Mouse (Mus musculus) lung, adult 2 months (tissue): ENCODE data around the gene Tmem86b. TPM values are rescaled to one million over a fixed set of nuclear protein-coding genes. Genes with fewer than 3 reads are reported as not detected.

Source experiments
- DNase-seq: peaks from one replicate; pipeline ENCODE4 v3.0.0; 2022
- H3K4me1 ChIP-seq: fragments of 200-500 bp; 2 replicates; pipeline ENCODE4 v1.6.1; 2011; ENCODE audit warnings: low read length; ENCODE audit not compliant: control insufficient read depth, insufficient read depth
- H3K4me3 ChIP-seq: fragments of 200-500 bp; replicated peaks from 2 replicates; pipeline ENCODE3; 2011; ENCODE audit warnings: low read depth, mild to moderate bottlenecking, control low read depth, low read length; ENCODE audit errors: extremely low read depth
- CTCF ChIP-seq: fragments of 200-500 bp; IDR thresholded peaks from 2 replicates; pipeline ENCODE4 v1.5.1; 2011; ENCODE audit warnings: mild to moderate bottlenecking, low read length, control low read depth; ENCODE audit not compliant: insufficient read depth
- POLR2A ChIP-seq: fragments of 200-500 bp; IDR thresholded peaks from 2 replicates; pipeline ENCODE4 v1.6.1; 2011; ENCODE audit warnings: low read depth, mild to moderate bottlenecking, control low read depth, low read length, borderline replicate concordance; ENCODE audit errors: extremely low read depth
- WGBS: fragments of 180-500 bp; shearing (Covaris S2); methylation state at CpG from one replicate; pipeline ENCODE4 v1.1.7; 2018; 5-methylcytosine and 5-hydroxymethylcytosine counted together
- polyA plus RNA-seq: library from polyadenylated mRNA; depleted of rRNA; stranded (reverse); fragments of >200 nt; gene quantifications from 2 replicates; pipeline ENCODE4 v1.2.3, GENCODE M21; 2012

The Tmem86b gene
- polyA plus RNA-seq, 1 experiment, result 14.6 TPM

GRCm38 (mm10) chr7:4659911-4660443 lies 28.8 kb upstream of the Tmem86b start:
- no peak for DNase-seq

GRCm38 (mm10) chr7:4658912-4659551 lies 27.8 kb upstream of the Tmem86b start, which contains the start of gene Ppp6r1:
TSS of gene Ppp6r1 (minus strand) at chr7:4659019.
- Histone ChIP-seq H3K4me3 (peak within 1 kb of the TSS; percentile 86), H3K4me1 (peaks cover 14% of the 10 kb centered on the region)
- under 1% methylated on average over 54 of the region's 54 CpGs for WGBS
- DNase-seq, result peak; percentile 93
- TF ChIP-seq CTCF, result no peak
- TF ChIP-seq POLR2A, result peak; percentile 89; the same call in 1 of the 2 replicates

More at GRCm38 (mm10) chr7:4659911-4660443, 28.8 kb upstream of the Tmem86b start:
- no peak overlapping the region for H3K4me3 ChIP-seq
- TF ChIP-seq CTCF (no peak), POLR2A (no peak)
- peaks cover 9% of the 10 kb centered on the region for H3K4me1 ChIP-seq
- WGBS, result 64% methylated on average over 3 of the region's 3 CpGs

- WGBS, result 2% methylated on average over 77 of the region's 78 CpGs
- no peak for TF ChIP-seq POLR2A
- no peak for TF ChIP-seq CTCF
- H3K4me1 ChIP-seq, result peaks cover 20% of the 10 kb centered on the region
- peak; percentile 28 for DNase-seq
- H3K4me3 ChIP-seq, result peak overlapping the region; percentile 86
Observed at GRCm38 (mm10) chr7:4658128-4658907, 27.1 kb upstream of the Tmem86b start.

GRCm38 (mm10) chr7:4657521-4658127 lies 26.4 kb upstream of the Tmem86b start:
- Histone ChIP-seq H3K4me1 (peaks cover 21% of the 10 kb centered on the region), H3K4me3 (peak overlapping the region; percentile 86)
- peak; percentile 42 for DNase-seq
- WGBS, result 23% methylated on average over 9 of the region's 9 CpGs
- TF ChIP-seq CTCF (no peak), POLR2A (no peak)

- DNase-seq, result no peak
- Histone ChIP-seq H3K4me1 (peaks cover 28% of the 10 kb centered on the region), H3K4me3 (no peak overlapping the region)
- WGBS, result 13% methylated on average over 1 of the region's 1 CpGs
- TF ChIP-seq CTCF (no peak), POLR2A (no peak)
Observed at GRCm38 (mm10) chr7:4656818-4657217, 25.6 kb upstream of the Tmem86b start.

GRCm38 (mm10) chr7:4655916-4656315 lies 24.7 kb upstream of the Tmem86b start:
- Histone ChIP-seq H3K4me1 (peaks cover 28% of the 10 kb centered on the region), H3K4me3 (no peak overlapping the region)
- 26% methylated on average over 1 of the region's 1 CpGs for WGBS
- no peak for DNase-seq
- no peak for TF ChIP-seq POLR2A
- no peak for TF ChIP-seq CTCF

- Histone ChIP-seq H3K4me3 (no peak overlapping the region), H3K4me1 (peaks cover 28% of the 10 kb centered on the region)
- whole genome bisulfite sequencing, result 60% methylated on average over 4 of the region's 4 CpGs
- DNase-seq, result no peak
- no peak for TF ChIP-seq POLR2A
- TF ChIP-seq CTCF, result no peak
Observed at GRCm38 (mm10) chr7:4655393-4655792, 24.2 kb upstream of the Tmem86b start.

DNA sequence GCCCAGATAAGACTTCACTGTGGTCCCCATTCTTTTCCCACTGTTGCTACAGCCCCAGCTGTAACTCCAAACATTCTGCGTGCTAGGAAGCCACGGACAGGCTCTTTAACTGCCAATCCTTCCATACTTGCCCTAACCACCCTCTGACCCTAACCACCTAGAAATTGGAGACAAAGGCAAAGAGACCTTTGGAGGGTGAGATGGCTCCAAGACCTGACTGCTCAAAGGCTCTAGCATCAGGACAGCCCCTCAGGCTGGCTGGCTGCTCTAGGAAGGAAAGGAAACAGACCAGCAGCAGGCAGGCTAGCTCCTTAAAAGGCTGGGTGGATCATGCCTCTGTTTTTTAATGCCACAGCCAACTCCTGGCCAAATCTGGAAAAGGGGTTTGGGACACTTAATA lies 23.0 kb upstream of the Tmem86b start:
- no peak overlapping the region for H3K4me3 ChIP-seq
- WGBS, result 58% methylated on average over 2 of the region's 2 CpGs
- no peak for DNase-seq
- TF ChIP-seq CTCF (no peak), POLR2A (no peak)
- peaks cover 28% of the 10 kb centered on the region for H3K4me1 ChIP-seq

- TF ChIP-seq CTCF (no peak), POLR2A (no peak)
- whole genome bisulfite sequencing, result 44% methylated on average over 7 of the region's 7 CpGs
- Histone ChIP-seq H3K4me3 (no peak overlapping the region), H3K4me1 (peaks cover 28% of the 10 kb centered on the region)
- no peak for DNase-seq
Observed at GRCm38 (mm10) chr7:4653780-4654179, 22.6 kb upstream of the Tmem86b start.

DNA sequence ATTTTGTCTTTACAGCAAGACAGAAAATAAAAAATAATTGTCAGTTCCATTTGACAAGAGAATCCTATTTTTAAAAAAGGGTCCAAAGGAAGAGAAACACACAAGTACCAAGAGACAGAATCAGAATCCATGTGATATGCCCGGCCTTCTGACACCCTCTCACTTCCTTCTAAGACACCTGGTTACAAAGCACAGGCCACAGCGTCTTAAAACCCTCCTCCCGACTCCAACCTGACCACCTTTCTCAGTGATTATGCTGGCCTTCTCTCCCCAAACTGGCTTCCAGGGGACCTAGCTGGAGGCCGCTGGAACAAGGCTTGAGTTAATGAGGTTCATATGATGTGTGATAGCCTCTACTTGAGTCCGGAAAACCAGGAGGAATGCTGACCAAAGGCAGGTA lies 22.1 kb upstream of the Tmem86b start:
- Histone ChIP-seq H3K4me1 (peaks cover 28% of the 10 kb centered on the region), H3K4me3 (no peak overlapping the region)
- no peak for DNase-seq
- TF ChIP-seq CTCF, result no peak
- TF ChIP-seq POLR2A, result no peak
- WGBS, result 64% methylated on average over 5 of the region's 5 CpGs
